Mouse (Mus musculus): ENCODE measurements around the gene Zfp146. TPM values are rescaled to one million over a fixed set of nuclear protein-coding genes. Genes with fewer than 3 reads are reported as not detected.

The Zfp146 gene
- polyA plus RNA-seq, 1 experiment: 0.14 TPM

DNA sequence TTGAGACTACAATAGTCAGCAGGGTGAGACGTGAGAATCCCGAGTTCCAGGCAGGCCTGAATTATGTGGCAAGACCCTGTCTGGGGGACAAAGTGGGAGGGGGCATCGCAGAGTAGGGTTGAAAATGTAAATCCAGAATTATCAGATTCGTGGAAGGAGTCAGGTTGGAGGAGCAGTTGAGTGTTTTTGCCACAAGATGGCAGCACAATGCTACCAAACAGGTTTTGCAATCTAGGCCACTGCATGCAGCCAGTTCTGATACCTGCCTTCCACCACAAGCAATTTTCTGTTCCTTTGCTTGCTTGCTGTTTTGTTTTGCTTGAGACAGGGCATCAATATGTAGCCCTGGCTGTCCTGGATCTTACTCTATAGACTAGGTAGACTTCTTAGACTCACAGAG is 11.8 kb upstream of the Zfp146 start:
- peaks cover 14% of the 10 kb centered on the region for H3K4me1 ChIP-seq (ENCODE audit: control insufficient read depth)
- H3K9me3 ChIP-seq (ENCODE audit: control insufficient read depth, low read length): no peaks in the 10 kb centered on the region
- no peaks in the 10 kb centered on the region for H3K27me3 ChIP-seq (ENCODE audit: control insufficient read depth)
- peaks cover 32% of the 10 kb centered on the region for H3K36me3 ChIP-seq (ENCODE audit: control insufficient read depth)
- H3K4me3 ChIP-seq (replicated peaks): no peak overlapping the region
- no peak for TF ChIP-seq TAL1 (IDR thresholded peaks at IDR 0.05; ENCODE audit: low read length)
- TF ChIP-seq GATA1 (IDR thresholded peaks at IDR 0.05; ENCODE audit: low read length): no peak

- no peak overlapping the region for H3K4me3 ChIP-seq (replicated peaks)
Observed at GRCm38 (mm10) chr7:30178256-30178655, 8.7 kb upstream of the Zfp146 start.

GRCm38 (mm10) chr7:30176474-30176873 is 6.9 kb upstream of the Zfp146 start:
- Histone ChIP-seq H3K4me1 (ENCODE audit: control insufficient read depth) (peaks cover 3% of the 10 kb centered on the region), H3K4me3 (replicated peaks) (no peak overlapping the region), H3K27me3 (ENCODE audit: control insufficient read depth) (no peaks in the 10 kb centered on the region), H3K9me3 (ENCODE audit: control insufficient read depth, low read length) (no peaks in the 10 kb centered on the region), H3K36me3 (ENCODE audit: control insufficient read depth) (peaks cover 19% of the 10 kb centered on the region)
- TF ChIP-seq TAL1 (IDR thresholded peaks at IDR 0.05; ENCODE audit: low read length) (no peak), GATA1 (IDR thresholded peaks at IDR 0.05; ENCODE audit: low read length) (no peak)

More at GRCm38 (mm10) chr7:30178256-30178655, 8.7 kb upstream of the Zfp146 start:
- H3K4me1 ChIP-seq (ENCODE audit: control insufficient read depth): peaks cover 2% of the 10 kb centered on the region; the same call in 1 of the 2 replicates
- H3K36me3 ChIP-seq (ENCODE audit: control insufficient read depth): peaks cover 19% of the 10 kb centered on the region
- no peaks in the 10 kb centered on the region for H3K27me3 ChIP-seq (ENCODE audit: control insufficient read depth)
- TF ChIP-seq GATA1 (IDR thresholded peaks at IDR 0.05; ENCODE audit: low read length) (no peak), TAL1 (IDR thresholded peaks at IDR 0.05; ENCODE audit: low read length) (no peak)
- no peaks in the 10 kb centered on the region for H3K9me3 ChIP-seq (ENCODE audit: control insufficient read depth, low read length)

DNA sequence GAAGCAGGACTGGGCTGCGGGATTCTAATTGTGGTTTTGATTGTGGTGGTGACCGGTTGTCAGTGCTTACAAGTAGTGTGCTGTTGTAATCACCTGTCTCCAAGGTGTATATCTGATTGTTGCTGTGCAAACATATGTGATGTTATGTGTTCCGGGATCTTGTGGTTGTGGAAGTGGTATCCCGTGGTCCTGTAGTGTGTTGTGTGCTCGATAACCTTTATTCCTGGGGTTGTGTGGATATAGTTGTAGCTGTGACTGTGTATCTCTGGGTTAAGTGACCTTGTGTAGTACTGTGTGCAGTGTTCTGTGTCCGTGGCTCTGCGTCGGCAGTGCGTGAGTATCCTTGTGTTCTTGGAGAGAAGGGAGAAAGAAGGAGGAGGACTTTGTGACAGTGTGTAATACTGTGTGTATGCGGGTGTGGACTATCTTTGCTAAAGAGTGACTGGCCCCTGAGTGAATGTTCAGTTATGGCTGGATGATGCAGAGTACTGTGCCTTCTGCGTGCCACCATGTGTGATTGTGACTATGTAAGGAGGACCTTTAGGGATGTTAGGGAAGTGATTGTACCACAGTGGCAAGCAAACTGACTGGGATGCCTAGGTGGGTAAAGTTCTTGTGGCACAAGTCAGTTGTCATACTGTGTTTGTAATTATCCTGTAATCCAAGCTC is 867 bp upstream of the Zfp146 start:
- H3K9me3 ChIP-seq (ENCODE audit: control insufficient read depth, low read length): peaks cover 3% of the 10 kb centered on the region; the same call in 1 of the 2 replicates
- peak overlapping the region; percentile 87 for H3K4me3 ChIP-seq (replicated peaks)
- peaks cover 21% of the 10 kb centered on the region for H3K36me3 ChIP-seq (ENCODE audit: control insufficient read depth)
- H3K27me3 ChIP-seq (ENCODE audit: control insufficient read depth): no peaks in the 10 kb centered on the region
- peaks cover 28% of the 10 kb centered on the region for H3K4me1 ChIP-seq (ENCODE audit: control insufficient read depth)
- no peak for TF ChIP-seq TAL1 (IDR thresholded peaks at IDR 0.05; ENCODE audit: low read length)
- TF ChIP-seq GATA1 (IDR thresholded peaks at IDR 0.05; ENCODE audit: low read length): no peak

DNA sequence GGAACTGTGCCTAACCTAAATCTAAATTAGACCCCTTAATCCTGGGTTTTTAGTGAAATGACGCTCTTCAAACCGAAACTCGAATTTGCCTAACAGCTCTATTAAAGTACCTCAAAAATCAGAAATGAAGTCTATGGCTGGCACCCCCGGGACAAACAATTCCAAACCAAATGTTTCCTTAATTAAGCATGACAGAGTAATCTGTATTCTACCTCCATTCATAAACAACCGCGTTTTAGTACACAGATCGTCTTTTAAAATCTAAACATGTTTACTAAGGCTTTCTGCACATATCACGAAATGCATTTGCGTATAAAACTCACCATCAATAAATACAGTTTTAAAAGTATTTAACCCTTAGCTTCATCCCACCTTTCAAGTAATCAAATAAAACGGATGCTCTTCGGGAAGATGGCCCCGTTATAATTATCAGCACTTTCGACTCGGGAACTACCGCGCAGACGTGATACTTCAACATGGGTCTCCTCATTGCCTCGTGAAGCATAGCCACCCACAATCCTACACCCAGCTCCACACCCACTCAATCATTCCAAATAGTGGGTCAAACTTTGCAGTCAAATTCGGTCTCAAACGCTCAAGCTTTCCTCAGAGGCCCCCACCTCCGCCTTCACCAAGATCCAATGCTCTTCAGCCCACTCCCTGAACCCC is 502 bp downstream of the Zfp146 start:
- Histone ChIP-seq H3K4me3 (replicated peaks) (peak overlapping the region; percentile 87), H3K4me1 (ENCODE audit: control insufficient read depth) (peaks cover 28% of the 10 kb centered on the region), H3K36me3 (ENCODE audit: control insufficient read depth) (peaks cover 32% of the 10 kb centered on the region), H3K27me3 (ENCODE audit: control insufficient read depth) (no peaks in the 10 kb centered on the region), H3K9me3 (ENCODE audit: control insufficient read depth, low read length) (peaks cover 7% of the 10 kb centered on the region)
- TF ChIP-seq TAL1 (IDR thresholded peaks at IDR 0.05; ENCODE audit: low read length): no peak
- TF ChIP-seq GATA1 (IDR thresholded peaks at IDR 0.05; ENCODE audit: low read length): no peak

DNA sequence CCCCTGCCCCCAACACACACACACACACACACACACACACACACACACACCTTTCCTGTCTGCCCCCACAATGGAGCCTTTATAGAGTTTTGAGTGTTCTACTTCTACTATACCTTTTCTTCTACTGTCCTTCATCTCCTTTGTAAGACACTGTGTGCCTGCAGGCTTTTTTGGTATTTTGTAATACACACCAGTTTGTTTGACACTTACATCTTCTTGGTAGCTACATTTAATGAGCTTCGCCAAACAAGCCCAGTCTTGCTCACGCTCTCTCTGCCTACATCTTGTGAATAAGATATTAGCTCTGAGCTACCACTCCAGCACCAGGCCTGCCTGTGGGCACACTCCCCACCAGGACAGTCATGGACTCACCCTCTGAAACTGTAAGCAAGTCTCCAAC is 4.8 kb downstream of the Zfp146 start:
- Histone ChIP-seq H3K4me3 (replicated peaks) (no peak overlapping the region), H3K36me3 (ENCODE audit: control insufficient read depth) (peaks cover 75% of the 10 kb centered on the region), H3K9me3 (ENCODE audit: control insufficient read depth, low read length) (peaks cover 44% of the 10 kb centered on the region), H3K4me1 (ENCODE audit: control insufficient read depth) (peaks cover 13% of the 10 kb centered on the region), H3K27me3 (ENCODE audit: control insufficient read depth) (no peaks in the 10 kb centered on the region; the same call in 1 of the 2 replicates)
- TF ChIP-seq TAL1 (IDR thresholded peaks at IDR 0.05; ENCODE audit: low read length): no peak
- no peak for TF ChIP-seq GATA1 (IDR thresholded peaks at IDR 0.05; ENCODE audit: low read length)

DNA sequence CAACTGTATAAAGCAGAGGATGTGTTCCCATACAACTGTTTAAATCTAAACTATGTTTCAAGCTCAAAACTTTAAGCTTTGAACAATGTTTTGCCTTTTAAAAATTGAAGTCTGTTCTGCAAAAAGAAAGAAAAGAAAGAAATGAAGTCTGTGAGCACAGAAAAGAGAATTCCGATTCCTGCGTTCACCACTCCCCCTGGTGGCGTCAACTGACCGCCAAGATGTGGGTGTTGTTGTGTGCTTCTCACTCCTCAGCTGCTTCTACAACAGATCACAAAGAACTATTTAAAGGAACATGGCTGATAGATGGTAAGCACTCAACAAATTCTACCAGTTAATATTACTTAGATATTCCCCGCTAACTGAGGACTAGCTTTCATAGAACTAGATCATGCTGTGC is 6.4 kb downstream of the Zfp146 start:
- TF ChIP-seq TAL1 (IDR thresholded peaks at IDR 0.05; ENCODE audit: low read length): no peak
- no peak for TF ChIP-seq GATA1 (IDR thresholded peaks at IDR 0.05; ENCODE audit: low read length)
- peaks cover 91% of the 10 kb centered on the region for H3K36me3 ChIP-seq (ENCODE audit: control insufficient read depth)
- H3K4me3 ChIP-seq (replicated peaks): no peak overlapping the region
- peaks cover 8% of the 10 kb centered on the region for H3K4me1 ChIP-seq (ENCODE audit: control insufficient read depth)
- H3K27me3 ChIP-seq (ENCODE audit: control insufficient read depth): no peaks in the 10 kb centered on the region; the same call in 1 of the 2 replicates
- peaks cover 58% of the 10 kb centered on the region for H3K9me3 ChIP-seq (ENCODE audit: control insufficient read depth, low read length)

GRCm38 (mm10) chr7:30155507-30155906 is 14.0 kb downstream of the Zfp146 start:
- peaks cover 75% of the 10 kb centered on the region for H3K36me3 ChIP-seq (ENCODE audit: control insufficient read depth)
- TF ChIP-seq TAL1 (IDR thresholded peaks at IDR 0.05; ENCODE audit: low read length) (no peak), GATA1 (IDR thresholded peaks at IDR 0.05; ENCODE audit: low read length) (no peak)
- H3K27me3 ChIP-seq (ENCODE audit: control insufficient read depth): no peaks in the 10 kb centered on the region; the same call in 1 of the 2 replicates
- H3K4me1 ChIP-seq (ENCODE audit: control insufficient read depth): no peaks in the 10 kb centered on the region
- H3K4me3 ChIP-seq (replicated peaks): no peak overlapping the region
- peaks cover 80% of the 10 kb centered on the region for H3K9me3 ChIP-seq (ENCODE audit: control insufficient read depth, low read length)

DNA sequence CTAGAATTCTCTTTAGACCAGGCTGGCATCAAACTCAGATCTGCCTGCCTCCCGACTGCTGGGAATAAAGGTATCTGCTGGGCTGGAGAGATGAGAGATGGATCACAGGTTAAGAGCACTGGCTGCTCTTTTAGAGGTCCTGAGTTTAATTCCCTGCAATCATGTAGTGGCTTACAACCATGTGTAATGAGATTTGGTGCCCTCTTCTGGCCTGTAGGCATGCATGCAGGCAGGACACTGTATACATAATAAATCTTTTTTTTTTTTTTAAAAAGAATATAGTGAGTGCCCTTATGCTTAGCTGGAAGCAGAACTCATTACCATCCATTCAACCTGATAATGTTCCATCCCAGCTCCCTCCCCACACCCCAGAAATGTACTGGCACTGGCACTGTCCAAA is 15.5 kb downstream of the Zfp146 start:
- Histone ChIP-seq H3K4me3 (replicated peaks) (no peak overlapping the region), H3K27me3 (ENCODE audit: control insufficient read depth) (no peaks in the 10 kb centered on the region; the same call in 1 of the 2 replicates), H3K4me1 (ENCODE audit: control insufficient read depth) (no peaks in the 10 kb centered on the region), H3K36me3 (ENCODE audit: control insufficient read depth) (peaks cover 66% of the 10 kb centered on the region), H3K9me3 (ENCODE audit: control insufficient read depth, low read length) (peaks cover 81% of the 10 kb centered on the region)
- TF ChIP-seq TAL1 (IDR thresholded peaks at IDR 0.05; ENCODE audit: low read length): no peak
- no peak for TF ChIP-seq GATA1 (IDR thresholded peaks at IDR 0.05; ENCODE audit: low read length)
